Mouse (Mus musculus) cerebellum, postnatal 4 days (tissue): ENCODE data around the gene Pllp.

ENCODE experiments used
- DNase-seq, 2 experiments: peaks; one replicate each; pipeline ENCODE4 v3.0.0; 2022; ENCODE audit warnings: low spot score in 2 of 2, mixed read lengths in 1 of 2

Gene Pllp

GRCm38 (mm10) chr8:94695994-94696384, at the start of gene Pllp:
Gene Pllp (minus strand): TSS chr8:94696278.
- peak in 1 of 2 experiments; percentile 36 for DNase-seq

DNA sequence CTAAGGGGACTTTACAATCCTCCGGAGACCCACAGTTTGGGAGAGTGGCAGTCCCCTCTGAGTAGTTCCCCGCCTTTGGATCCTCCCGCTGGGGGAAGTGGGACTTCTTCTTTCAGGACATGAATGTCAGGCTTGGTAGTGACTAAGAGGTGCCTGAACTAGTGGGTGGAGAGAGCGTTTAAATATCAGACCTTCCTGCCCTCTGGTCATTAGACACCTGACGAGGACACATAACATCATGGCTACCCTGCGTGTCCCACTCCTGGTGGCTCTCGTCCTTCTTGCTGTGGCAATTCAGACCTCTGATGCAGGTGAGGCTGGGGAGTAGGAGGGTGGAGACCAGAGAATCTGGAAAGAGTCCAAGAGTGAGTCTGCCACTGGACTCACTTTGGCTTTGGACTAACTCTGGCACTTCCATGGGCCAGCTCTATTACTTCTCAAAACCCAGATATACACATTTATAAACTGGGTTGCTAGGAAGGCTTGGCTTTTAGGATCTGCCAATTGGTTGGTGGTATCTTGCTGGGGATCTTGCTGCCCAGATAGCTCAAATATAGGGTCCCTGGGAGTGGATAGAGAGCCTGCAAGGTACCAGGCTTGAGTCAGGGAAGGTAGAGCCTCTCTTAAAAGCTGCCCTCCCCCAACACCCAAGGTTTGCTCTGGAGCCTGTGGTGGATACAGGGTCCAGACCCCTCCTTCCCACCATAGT, 49.6 kb upstream of the Pllp start, which contains the start of gene Ccl22:
TSS of gene Ccl22 (plus strand) at position 115 of the 709 bp plus-strand sequence.
- no peak for DNase-seq

DNA sequence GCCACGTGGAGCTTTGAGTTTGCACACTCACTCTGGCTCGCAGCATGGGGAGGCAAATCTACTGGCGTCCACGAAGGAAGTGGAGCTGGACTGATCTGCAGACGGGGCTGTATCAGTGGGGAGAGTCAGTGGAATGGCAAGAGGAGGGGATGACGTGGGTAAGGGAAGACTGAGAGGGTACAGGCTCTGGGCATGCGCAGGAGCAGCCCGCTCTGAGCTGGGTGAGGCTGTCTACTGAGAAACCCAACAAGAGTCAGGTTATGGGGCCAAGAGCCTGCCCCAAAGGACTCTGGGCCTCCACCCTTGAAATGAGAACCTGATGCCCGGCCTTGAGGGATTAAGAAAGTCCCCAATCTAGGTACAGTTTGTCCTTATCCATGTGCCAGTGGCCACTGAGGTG, 48.9 kb upstream of the Pllp start:
- DNase-seq: no peak

- no peak for DNase-seq
These were observed 48.4 kb upstream of the Pllp start for GRCm38 (mm10) chr8:94744484-94744883.

DNA sequence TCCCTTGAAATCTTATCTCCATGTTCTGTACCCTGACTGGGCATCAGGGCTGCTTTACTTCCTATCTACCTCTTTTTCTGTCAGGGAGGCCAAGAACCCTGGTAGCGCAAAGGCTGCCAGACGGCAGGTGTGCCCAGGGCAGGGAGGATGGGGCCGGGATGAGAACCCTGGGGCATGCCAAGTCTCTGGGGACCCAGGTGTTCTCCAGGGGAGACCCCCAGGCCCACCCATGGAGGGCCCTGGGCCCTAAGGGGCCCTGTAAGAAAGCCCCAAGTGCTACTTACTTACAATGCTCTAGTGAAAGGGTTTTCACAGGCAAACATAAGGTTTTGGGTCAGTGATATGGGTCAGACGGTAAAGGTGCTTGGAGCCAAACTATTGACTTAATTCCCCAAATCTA, 45.6 kb upstream of the Pllp start:
- no peak for DNase-seq

- DNase-seq: no peak
These were observed 44.5 kb upstream of the Pllp start for GRCm38 (mm10) chr8:94740591-94740990.

DNA sequence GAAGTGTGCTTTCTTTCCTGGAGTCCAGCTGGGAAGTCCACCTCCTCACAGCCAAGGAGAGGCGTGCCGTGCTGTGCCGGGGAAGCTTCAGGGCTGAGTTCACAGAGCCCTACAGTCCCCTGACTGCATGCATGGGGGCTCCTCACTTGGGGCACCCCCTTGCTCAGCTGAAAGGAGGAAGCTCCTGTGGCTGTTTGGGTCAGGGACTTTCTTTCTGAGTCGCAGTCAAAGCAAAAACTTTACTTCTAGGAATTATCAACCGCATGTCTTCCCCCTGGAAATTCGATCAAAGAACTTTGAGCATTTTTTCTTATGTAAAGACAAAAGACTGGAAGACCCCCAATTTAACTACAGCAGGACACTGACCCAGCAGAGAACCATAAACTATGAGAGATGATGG, 43.8 kb upstream of the Pllp start:
- DNase-seq: no peak

DNA sequence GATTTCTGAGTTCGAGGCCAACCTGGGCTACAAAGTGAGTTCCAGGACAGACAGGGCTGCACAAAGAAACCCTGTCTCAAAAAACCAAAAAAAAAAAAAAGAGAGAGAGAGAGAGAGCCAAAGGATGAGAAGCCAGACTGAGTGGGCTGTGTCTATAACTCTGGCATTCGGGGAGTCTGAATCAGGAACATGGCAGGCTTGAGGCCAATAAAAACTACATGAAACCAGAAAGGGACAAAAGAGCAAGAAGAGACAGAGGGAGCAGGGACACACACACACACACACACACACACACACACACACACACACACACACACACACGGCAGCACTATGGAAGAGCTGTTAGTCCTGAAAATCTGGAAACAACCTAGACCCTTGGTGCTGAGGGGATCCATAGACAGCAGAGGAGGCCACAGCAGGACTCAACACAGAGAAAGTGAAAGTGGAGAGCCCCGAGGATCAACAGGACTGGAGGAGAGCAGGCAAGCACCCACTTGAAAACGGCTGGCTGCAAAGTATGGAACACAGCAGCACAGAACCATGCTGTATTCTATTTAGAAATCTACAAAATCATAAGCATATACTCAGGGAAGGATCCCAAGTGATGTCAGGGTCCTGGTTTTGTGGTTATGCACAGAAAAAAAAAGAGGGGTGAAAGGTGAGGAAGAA, 39.5 kb upstream of the Pllp start:
- DNase-seq: no peak

- no peak for DNase-seq
These were observed 38.8 kb upstream of the Pllp start for GRCm38 (mm10) chr8:94734735-94735350.

- DNase-seq: no peak
These were observed 37.9 kb upstream of the Pllp start for GRCm38 (mm10) chr8:94733821-94734465.

DNA sequence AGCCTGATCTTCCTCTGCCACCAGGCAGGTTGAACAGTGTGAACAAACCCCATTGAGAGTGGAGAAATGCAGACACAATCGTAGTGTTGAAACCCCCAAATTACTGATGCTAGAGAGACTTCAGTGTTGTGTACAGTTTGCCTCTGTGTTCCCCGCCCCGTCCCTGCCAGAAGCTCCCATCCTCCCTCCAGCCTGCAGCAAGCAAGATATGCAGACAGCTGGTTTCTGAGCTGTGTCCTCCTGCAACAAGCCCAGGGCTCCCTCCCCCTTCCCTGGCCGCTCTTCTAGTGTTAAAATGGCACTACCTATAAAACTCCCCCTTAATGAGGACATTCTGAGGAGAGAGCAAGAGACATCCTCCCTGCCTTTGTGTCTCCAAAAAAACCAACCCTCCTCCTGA, 33.2 kb upstream of the Pllp start:
- DNase-seq: no peak

DNA sequence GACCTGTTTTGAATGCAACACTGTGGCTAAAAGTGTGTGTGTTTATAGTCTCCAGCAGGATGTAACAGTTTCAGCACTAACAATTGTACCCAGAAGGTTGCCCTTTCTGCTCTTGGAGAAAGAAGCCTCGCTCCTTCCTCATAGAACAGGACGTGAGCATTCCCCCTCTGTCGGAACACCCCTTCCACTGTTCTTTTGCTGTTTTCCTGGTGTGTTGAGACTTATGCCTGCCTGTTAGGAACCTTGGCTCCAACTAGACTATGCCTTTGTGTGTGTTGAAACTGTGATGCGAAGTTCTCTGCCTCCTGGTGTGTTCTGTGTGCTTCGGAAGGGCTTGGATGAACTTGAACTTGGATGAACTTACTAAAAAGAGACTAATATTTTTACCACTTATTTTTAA, 29.9 kb upstream of the Pllp start:
- no peak for DNase-seq

DNA sequence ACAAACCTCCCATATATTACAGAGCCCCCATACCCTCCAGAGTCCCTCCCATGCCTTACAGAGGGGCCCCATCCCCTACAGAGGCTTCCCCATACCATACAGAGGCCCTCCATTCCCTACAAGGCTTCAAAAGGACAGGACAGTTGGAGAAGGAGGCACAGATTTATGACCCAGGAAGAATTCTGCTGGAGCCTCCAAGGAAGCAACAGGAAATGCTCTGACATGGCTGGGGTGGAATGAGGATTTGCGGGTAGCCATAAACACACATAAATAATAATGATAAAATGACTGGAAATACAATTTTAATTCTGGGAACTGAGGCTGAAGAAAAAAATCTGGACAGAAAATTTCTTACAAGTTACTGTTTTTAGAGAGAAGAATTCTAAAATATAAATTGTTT, 20.8 kb upstream of the Pllp start:
- no peak for DNase-seq

GRCm38 (mm10) chr8:94715871-94716270, 19.8 kb upstream of the Pllp start:
- no peak for DNase-seq

GRCm38 (mm10) chr8:94714556-94714955, 18.5 kb upstream of the Pllp start:
- DNase-seq: no peak

GRCm38 (mm10) chr8:94711160-94711718, 15.2 kb upstream of the Pllp start:
- DNase-seq: peak in 1 of 2 experiments; percentile 53

- no peak for DNase-seq
These were observed 14.3 kb upstream of the Pllp start for GRCm38 (mm10) chr8:94710336-94710735.

- DNase-seq: no peak
These were observed 10.8 kb upstream of the Pllp start for GRCm38 (mm10) chr8:94706732-94707395.

DNA sequence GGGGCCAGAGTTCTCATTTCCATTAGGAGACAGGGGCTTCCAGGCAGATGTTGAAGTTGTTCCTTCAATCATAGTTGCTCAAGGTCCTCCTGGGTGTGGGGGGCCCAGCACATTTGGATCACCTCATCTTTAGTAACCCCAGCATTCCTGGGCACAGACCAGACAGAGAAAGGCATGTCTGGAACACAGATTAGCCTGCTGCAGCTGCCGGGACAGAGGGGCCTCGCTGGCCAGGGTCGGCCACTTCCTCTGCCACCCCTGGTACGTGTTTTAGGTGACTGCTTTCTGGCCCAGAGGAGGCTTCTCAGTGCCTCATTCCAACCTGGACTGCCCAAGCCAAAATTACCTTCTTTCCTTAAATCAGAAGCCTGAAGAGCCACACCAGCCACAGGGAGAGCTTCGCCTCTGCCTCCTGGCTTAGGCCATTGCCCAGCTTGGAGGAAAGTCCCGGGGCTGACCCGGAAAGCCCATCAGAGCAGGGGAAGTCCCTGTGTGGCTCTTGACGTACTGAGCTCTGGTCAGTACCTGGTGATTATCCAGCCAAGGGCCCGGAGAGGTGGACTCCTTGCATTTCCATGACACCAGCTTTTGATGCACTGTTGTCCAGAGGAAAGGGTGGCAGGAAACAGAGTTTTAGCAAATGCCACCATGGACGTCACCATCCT, 9.6 kb upstream of the Pllp start:
- no peak for DNase-seq

DNA sequence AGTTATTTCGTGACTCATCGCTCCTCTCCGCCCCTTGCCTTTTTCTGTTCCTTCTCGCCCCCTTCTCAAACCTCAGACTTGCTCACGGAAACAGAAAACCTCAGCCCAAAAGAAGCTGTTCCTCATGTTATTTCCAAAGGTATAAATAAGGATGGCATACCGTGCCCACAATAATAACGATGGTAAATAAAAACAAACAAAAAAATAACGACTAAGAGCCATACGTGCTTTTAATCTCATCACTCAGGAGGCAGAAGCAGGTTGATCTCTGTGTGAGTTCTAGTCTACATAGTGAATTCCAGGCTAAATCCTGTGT, 8.5 kb upstream of the Pllp start:
- no peak for DNase-seq

GRCm38 (mm10) chr8:94703972-94704668, 8.0 kb upstream of the Pllp start:
- peak; percentile 99 for DNase-seq
